Mouse (Mus musculus) liver, adult 2 months (tissue): ENCODE data around the gene Obp2b. TPM values are rescaled to one million over a fixed set of nuclear protein-coding genes. Genes with fewer than 3 reads are reported as not detected.

ENCODE experiments used
- DNase-seq: peaks from one replicate; pipeline ENCODE4 v3.0.0-alpha.2; 2011; ENCODE audit warnings: low read depth, low spot score; ENCODE audit errors: extremely low read depth
- H3K27ac ChIP-seq: fragments of 200-500 bp; replicated peaks from 2 replicates; pipeline ENCODE4 v1.5.1; 2012; ENCODE audit warnings: low read depth, mild to moderate bottlenecking, control low read depth, inconsistent platforms, low read length; ENCODE audit not compliant: insufficient read depth
- H3K27me3 ChIP-seq: fragments of 200-500 bp; 2 replicates; pipeline ENCODE4 v1.6.1; 2012; ENCODE audit warnings: mild to moderate bottlenecking, moderate library complexity, low read length, inconsistent platforms; ENCODE audit not compliant: control insufficient read depth, insufficient read depth
- H3K36me3 ChIP-seq: fragments of 200-500 bp; 2 replicates; pipeline ENCODE4 v1.6.1; 2012; ENCODE audit warnings: low read length, inconsistent platforms; ENCODE audit not compliant: control insufficient read depth, insufficient read depth
- H3K4me1 ChIP-seq: fragments of 200-500 bp; 2 replicates; pipeline ENCODE4 v1.6.1; 2011; ENCODE audit warnings: low read length; ENCODE audit not compliant: control insufficient read depth, insufficient read depth
- H3K4me3 ChIP-seq: fragments of 200-500 bp; 2 replicates; pipeline ENCODE4 v1.5.1; 2011; ENCODE audit warnings: low read depth, mild to moderate bottlenecking, control low read depth, low read length, moderate library complexity; ENCODE audit not compliant: insufficient read depth
- H3K79me2 ChIP-seq: fragments of 200-500 bp; 2 replicates; pipeline ENCODE4 v1.6.1; 2012; ENCODE audit warnings: inconsistent platforms, mild to moderate bottlenecking, low read length, moderate library complexity; ENCODE audit not compliant: control insufficient read depth, insufficient read depth
- H3K9ac ChIP-seq: fragments of 200-500 bp; 2 replicates; pipeline ENCODE4 v1.6.1; 2012; ENCODE audit warnings: low read depth, mild to moderate bottlenecking, control low read depth, inconsistent platforms, low read length
- CTCF ChIP-seq: fragments of 200-500 bp; IDR thresholded peaks from 2 replicates; pipeline ENCODE4 v1.5.1; 2011; ENCODE audit warnings: low read depth, low read length, control low read depth
- POLR2A ChIP-seq: fragments of 200-500 bp; IDR thresholded peaks from 2 replicates; pipeline ENCODE4 v1.6.1; 2011; ENCODE audit warnings: low read length, control low read depth; ENCODE audit not compliant: insufficient read depth; ENCODE audit errors: extremely low read depth
- WGBS: fragments of 180-500 bp; shearing (Covaris S2); methylation state at CpG from one replicate; pipeline ENCODE4 v1.1.7; 2018; 5-methylcytosine and 5-hydroxymethylcytosine counted together
- polyA plus RNA-seq: library from polyadenylated mRNA; depleted of rRNA; stranded (reverse); fragments of >200 nt; gene quantifications from 2 replicates; pipeline ENCODE4 v1.2.3, GENCODE M21; 2012; rRNA removed
- total RNA-seq: library from RNA; depleted of rRNA; stranded (reverse); fragments of >200 nt; gene quantifications from 2 replicates; pipeline ENCODE4 v1.2.3, GENCODE M21; 2014; rRNA removed

Gene Obp2b
- total and polyA plus RNA-seq, 2 experiments: not detected

- H3K79me2 ChIP-seq: no peaks in the 10 kb centered on the region
Observed at GRCm38 (mm10) chr2:25780921-25781320, 44.1 kb downstream of the Obp2b start.

GRCm38 (mm10) chr2:25781957-25782356, 45.1 kb downstream of the Obp2b start, which contains the start of gene Gm13539:
Gm13539 (plus strand) TSS chr2:25782257.
- Histone ChIP-seq H3K36me3 (no peaks in the 10 kb centered on the region), H3K4me1 (no peaks in the 10 kb centered on the region), H3K27ac (no peak within 1 kb of the TSS), H3K4me3 (no peak within 1 kb of the TSS), H3K79me2 (no peaks in the 10 kb centered on the region), H3K9ac (no peak within 1 kb of the TSS), H3K27me3 (peaks cover 4% of the 10 kb centered on the region; the same call in 1 of the 2 replicates)
- DNase-seq: no peak
- TF ChIP-seq CTCF: no peak
- TF ChIP-seq POLR2A: no peak
- 77% methylated on average over 3 of the region's 3 CpGs for WGBS

More at GRCm38 (mm10) chr2:25780921-25781320, 44.1 kb downstream of the Obp2b start:
- Histone ChIP-seq H3K27me3 (peaks cover 4% of the 10 kb centered on the region; the same call in 1 of the 2 replicates), H3K4me3 (no peak overlapping the region), H3K27ac (no peak overlapping the region), H3K4me1 (no peaks in the 10 kb centered on the region), H3K9ac (no peak overlapping the region), H3K36me3 (no peaks in the 10 kb centered on the region)
- no peak for DNase-seq
- no peak for TF ChIP-seq POLR2A
- no peak for TF ChIP-seq CTCF
- WGBS: 46% methylated on average over 4 of the region's 4 CpGs

- no peaks in the 10 kb centered on the region for H3K79me2 ChIP-seq
- no peak overlapping the region for H3K4me3 ChIP-seq
- no peak for DNase-seq
- no peak overlapping the region for H3K27ac ChIP-seq
- no peaks in the 10 kb centered on the region for H3K4me1 ChIP-seq
- TF ChIP-seq POLR2A: no peak
- TF ChIP-seq CTCF: no peak
- H3K27me3 ChIP-seq: peaks cover 4% of the 10 kb centered on the region; the same call in 1 of the 2 replicates
- H3K36me3 ChIP-seq: no peaks in the 10 kb centered on the region
- H3K9ac ChIP-seq: no peak overlapping the region
- WGBS: 79% methylated on average over 5 of the region's 5 CpGs
Observed at GRCm38 (mm10) chr2:25785573-25786322, 48.9 kb downstream of the Obp2b start.

GRCm38 (mm10) chr2:25789092-25789491, 52.3 kb downstream of the Obp2b start:
- peaks cover 4% of the 10 kb centered on the region; the same call in 1 of the 2 replicates for H3K27me3 ChIP-seq
- no peaks in the 10 kb centered on the region for H3K36me3 ChIP-seq
- H3K79me2 ChIP-seq: no peaks in the 10 kb centered on the region
- H3K4me3 ChIP-seq: no peak overlapping the region
- DNase-seq: no peak
- no peak for TF ChIP-seq CTCF
- TF ChIP-seq POLR2A: no peak
- no peak overlapping the region for H3K9ac ChIP-seq
- H3K4me1 ChIP-seq: no peaks in the 10 kb centered on the region
- WGBS: 79% methylated on average over 3 of the region's 3 CpGs
- no peak overlapping the region for H3K27ac ChIP-seq

Other genes starting within 250 kb of the Obp2b start
- gene Lcn12, start 243.1 kb upstream of the Obp2b start, total RNA-seq: 0.40 TPM in 1 of 2 replicates, not detected in the other
- gene Lcn12, start 243.1 kb upstream of the Obp2b start, polyA plus RNA-seq: 0.25 and 0.27 TPM in 2 replicates
- gene Fbxw5, start 236.3 kb upstream of the Obp2b start, total RNA-seq: 18.6 and 24.0 TPM in 2 replicates
- 18.8 and 19.4 TPM in 2 replicates for gene Fbxw5, start 236.3 kb upstream of the Obp2b start, polyA plus RNA-seq
- 589 and 721 TPM in 2 replicates for gene C8g, start 235.3 kb upstream of the Obp2b start, total RNA-seq
- gene C8g, start 235.3 kb upstream of the Obp2b start, polyA plus RNA-seq: 881 and 939 TPM in 2 replicates
- 4.0 and 5.2 TPM in 2 replicates for gene Traf2, start 190.1 kb upstream of the Obp2b start, total RNA-seq
- 7.0 and 9.9 TPM in 2 replicates for gene Traf2, start 190.1 kb upstream of the Obp2b start, polyA plus RNA-seq
- 206 and 247 TPM in 2 replicates for gene Edf1, start 179.2 kb upstream of the Obp2b start, total RNA-seq
- 153 and 186 TPM in 2 replicates for gene Edf1, start 179.2 kb upstream of the Obp2b start, polyA plus RNA-seq
- 7.5 and 7.8 TPM in 2 replicates for gene Mamdc4, start 162.2 kb upstream of the Obp2b start, total RNA-seq
- gene Mamdc4, start 162.2 kb upstream of the Obp2b start, polyA plus RNA-seq: 1.5 and 2.0 TPM in 2 replicates
- 6.7 and 8.2 TPM in 2 replicates for gene Phpt1, start 161.8 kb upstream of the Obp2b start, total RNA-seq
- gene Phpt1, start 161.8 kb upstream of the Obp2b start, polyA plus RNA-seq: 38.3 and 39.4 TPM in 2 replicates
- not detected in 2 replicates for gene Ajm1, start 155.3 kb upstream of the Obp2b start, total RNA-seq
- gene Ajm1, start 155.3 kb upstream of the Obp2b start, polyA plus RNA-seq: 0.06 and 0.07 TPM in 2 replicates
- gene Rabl6, start 128.5 kb upstream of the Obp2b start, total RNA-seq: 11.7 and 15.4 TPM in 2 replicates
- 20.6 and 29.6 TPM in 2 replicates for gene Rabl6, start 128.5 kb upstream of the Obp2b start, polyA plus RNA-seq
- under 0.01 and 0.07 TPM in 2 replicates for gene Ccdc183, start 119.3 kb upstream of the Obp2b start, total RNA-seq
- 0.06 TPM in 1 of 2 replicates, not detected in the other for gene Ccdc183, start 119.3 kb upstream of the Obp2b start, polyA plus RNA-seq
- 40.0 and 40.9 TPM in 2 replicates for gene Tmem141, start 115.0 kb upstream of the Obp2b start, total RNA-seq
- 28.5 and 30.9 TPM in 2 replicates for gene Tmem141, start 115.0 kb upstream of the Obp2b start, polyA plus RNA-seq
- gene Fcna, start 109.0 kb upstream of the Obp2b start, total RNA-seq: 35.4 and 63.2 TPM in 2 replicates
- 27.1 and 36.5 TPM in 2 replicates for gene Fcna, start 109.0 kb upstream of the Obp2b start, polyA plus RNA-seq
- gene Lcn8, start 83.9 kb upstream of the Obp2b start, total RNA-seq: not detected in 2 replicates
- not detected in 2 replicates for gene Lcn8, start 83.9 kb upstream of the Obp2b start, polyA plus RNA-seq
- gene Lcn5, start 79.1 kb upstream of the Obp2b start, total RNA-seq: not detected in 2 replicates
- gene Lcn5, start 79.1 kb upstream of the Obp2b start, polyA plus RNA-seq: not detected in 2 replicates
- not detected in 2 replicates for gene Lcn6, start 60.2 kb upstream of the Obp2b start, total RNA-seq
- gene Lcn6, start 60.2 kb upstream of the Obp2b start, polyA plus RNA-seq: not detected in 2 replicates
- gene Lcn10, start 54.3 kb upstream of the Obp2b start, total RNA-seq: not detected in 2 replicates
- gene Lcn10, start 54.3 kb upstream of the Obp2b start, polyA plus RNA-seq: not detected in 2 replicates
- not detected in 2 replicates for gene Obp2a, start 37.0 kb upstream of the Obp2b start, total RNA-seq
- not detected in 2 replicates for gene Obp2a, start 37.0 kb upstream of the Obp2b start, polyA plus RNA-seq
- 1.0 and 1.9 TPM in 2 replicates for gene Bmyc, start 30.3 kb upstream of the Obp2b start, total RNA-seq
- 4.7 and 6.8 TPM in 2 replicates for gene Bmyc, start 30.3 kb upstream of the Obp2b start, polyA plus RNA-seq
- gene Lcn3, start 28.6 kb downstream of the Obp2b start, total RNA-seq: not detected in 2 replicates
- gene Lcn3, start 28.6 kb downstream of the Obp2b start, polyA plus RNA-seq: not detected in 2 replicates
- not detected in 2 replicates for gene Lcn11, start 40.0 kb downstream of the Obp2b start, total RNA-seq
- not detected in 2 replicates for gene Lcn11, start 40.0 kb downstream of the Obp2b start, polyA plus RNA-seq
- gene Gm13539, start 45.2 kb downstream of the Obp2b start, total RNA-seq: not detected in 2 replicates
- not detected in 2 replicates for gene Gm13539, start 45.2 kb downstream of the Obp2b start, polyA plus RNA-seq
- gene Glt6d1, start 78.8 kb downstream of the Obp2b start, total RNA-seq: not detected in 2 replicates
- not detected in 2 replicates for gene Glt6d1, start 78.8 kb downstream of the Obp2b start, polyA plus RNA-seq
- not detected in 2 replicates for gene Lcn9, start 86.1 kb downstream of the Obp2b start, total RNA-seq
- not detected in 2 replicates for gene Lcn9, start 86.1 kb downstream of the Obp2b start, polyA plus RNA-seq
- gene Sohlh1, start 110.2 kb downstream of the Obp2b start, total RNA-seq: not detected in 2 replicates
- gene Sohlh1, start 110.2 kb downstream of the Obp2b start, polyA plus RNA-seq: not detected in 2 replicates
- under 0.01 TPM in 1 of 2 replicates, not detected in the other for gene Kcnt1, start 126.7 kb downstream of the Obp2b start, total RNA-seq
- gene Kcnt1, start 126.7 kb downstream of the Obp2b start, polyA plus RNA-seq: 0.02 and 0.11 TPM in 2 replicates
- 5.4 and 9.0 TPM in 2 replicates for gene Camsap1, start 246.3 kb downstream of the Obp2b start, total RNA-seq
- 2.4 and 2.5 TPM in 2 replicates for gene Camsap1, start 246.3 kb downstream of the Obp2b start, polyA plus RNA-seq